Mouse (Mus musculus) liver, embryonic 14.5 days (tissue): ENCODE results near the gene Prim2.

ENCODE experiments used
- CTCF ChIP-seq: IDR thresholded peaks from 2 replicates; pipeline ENCODE4 v1.5.1; 2016; ENCODE audit warnings: antibody characterized with exemption, low read depth, control low read depth
- EP300 ChIP-seq: IDR thresholded peaks from 2 replicates; pipeline ENCODE4 v1.6.1; 2016; ENCODE audit warnings: antibody characterized with exemption, low read depth

GRCm38 (mm10) chr1:33594966-33595365 is 74.6 kb downstream of the Prim2 start:
- no peak for TF ChIP-seq EP300
- no peak for TF ChIP-seq CTCF
